Mouse (Mus musculus) naive thymus-derived CD4-positive, alpha-beta T cell, adult 2 months (primary cell): ENCODE measurements around the gene S100a11.

Experiments used
- DNase-seq: peaks from one replicate; pipeline ENCODE4 v3.0.0-alpha.2; 2011; ENCODE audit warnings: low read depth

Gene S100a11

DNA sequence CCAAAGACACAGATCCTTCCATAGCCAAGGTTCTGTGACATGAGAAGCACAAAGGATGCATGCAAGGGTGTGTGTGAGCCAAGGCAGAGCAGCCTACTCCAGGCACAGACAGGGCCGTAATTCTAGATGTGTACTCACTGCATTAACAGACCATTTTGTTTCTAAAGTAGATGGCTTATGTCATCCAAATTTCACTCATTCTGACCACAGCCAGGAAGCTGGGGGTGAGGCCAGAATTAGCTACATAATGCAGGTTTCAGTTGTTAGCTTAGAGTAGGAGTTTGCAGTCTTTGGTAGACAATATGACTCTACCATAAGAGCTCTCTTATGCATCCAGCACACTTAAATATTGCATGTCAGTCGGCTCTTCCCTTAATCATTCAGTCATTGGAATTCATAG lies 42.1 kb downstream of the S100a11 start:
- DNase-seq: no peak

DNA sequence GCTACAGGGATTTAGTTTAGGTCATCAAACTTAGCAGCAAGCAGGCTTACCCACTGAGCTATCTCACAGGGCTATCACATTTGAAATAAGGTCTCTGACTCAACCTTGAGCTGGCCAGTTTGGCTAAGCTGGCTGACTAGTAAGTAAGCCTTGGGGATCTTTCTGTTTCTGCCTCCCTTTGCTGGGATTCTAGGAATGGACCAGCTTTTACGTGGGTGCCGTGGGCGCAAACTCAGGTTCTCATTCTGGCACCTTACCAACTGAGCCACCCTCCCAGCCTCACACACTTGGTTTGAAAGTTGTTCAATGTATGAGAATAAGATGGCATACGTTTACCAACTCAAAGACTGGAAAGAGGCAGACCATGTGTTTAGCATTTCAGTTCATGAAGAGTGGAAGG lies 42.9 kb downstream of the S100a11 start:
- no peak for DNase-seq

- DNase-seq: no peak
Observed at GRCm38 (mm10) chr3:93566892-93567291, 46.6 kb downstream of the S100a11 start.

DNA sequence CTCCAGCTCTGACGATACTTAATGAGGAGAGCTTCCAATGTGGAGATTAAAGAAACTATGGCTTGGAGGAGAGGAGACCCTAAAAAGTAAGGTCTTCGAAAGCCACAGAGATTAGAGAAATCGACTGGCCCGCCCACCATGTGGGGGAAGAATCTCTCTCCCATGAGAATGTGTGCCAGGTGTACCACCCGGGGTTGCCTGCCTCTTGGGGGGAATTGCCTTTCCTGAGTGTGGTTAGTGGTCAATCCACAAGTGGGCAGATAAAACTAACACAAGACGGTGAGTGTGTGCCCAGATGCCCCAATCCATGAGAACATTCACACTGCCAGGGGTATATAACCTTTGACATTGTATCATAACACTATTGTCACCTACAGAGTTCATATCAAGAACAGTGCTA lies 47.4 kb downstream of the S100a11 start:
- DNase-seq: no peak

- DNase-seq: no peak
Observed at GRCm38 (mm10) chr3:93568428-93569040, 48.2 kb downstream of the S100a11 start.

- no peak for DNase-seq
Observed at GRCm38 (mm10) chr3:93569046-93569445, 48.8 kb downstream of the S100a11 start.

DNA sequence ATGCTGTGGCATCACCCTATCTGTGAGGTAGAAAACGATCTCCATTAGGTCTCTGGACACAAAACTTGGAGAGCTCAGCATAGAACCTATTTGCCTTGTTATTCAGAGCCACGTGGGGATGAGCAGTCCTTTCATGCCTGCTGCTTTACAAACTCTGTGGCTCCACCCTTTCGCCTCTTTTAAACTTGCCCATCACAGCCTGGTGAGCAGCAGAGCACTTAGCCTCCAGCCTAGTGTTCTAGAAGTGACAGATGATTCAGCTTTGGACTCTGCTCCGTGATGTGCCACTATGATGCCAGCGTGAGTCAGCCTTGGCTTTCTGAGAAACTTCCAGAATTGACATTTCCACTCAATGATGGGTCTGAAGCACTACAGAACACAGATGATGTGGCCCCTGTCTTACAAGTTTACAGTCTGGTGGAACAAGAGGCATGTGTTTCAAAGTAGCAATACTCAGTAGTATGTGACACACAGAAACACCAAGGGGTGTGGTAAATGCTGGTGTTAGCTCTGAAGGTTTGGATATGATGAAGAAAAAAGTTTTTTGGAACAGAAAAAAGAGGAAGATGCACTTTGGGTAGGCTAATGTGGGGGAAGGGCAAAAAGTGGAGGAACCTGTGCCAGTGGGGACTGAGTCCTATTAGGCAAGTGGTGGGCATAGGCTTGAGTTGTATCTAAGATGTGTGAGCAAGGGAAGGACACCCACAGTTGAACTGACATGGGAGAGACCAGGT lies 51.9 kb downstream of the S100a11 start:
- no peak for DNase-seq
